Mouse (Mus musculus): ENCODE measurements at regions not wholly inside any gene's neighbourhood (a gene's known extent, or its start where the extent isn't known, plus 50 kb on each side); places are given as distances from the start of the nearest gene placed in this dataset.

DNA sequence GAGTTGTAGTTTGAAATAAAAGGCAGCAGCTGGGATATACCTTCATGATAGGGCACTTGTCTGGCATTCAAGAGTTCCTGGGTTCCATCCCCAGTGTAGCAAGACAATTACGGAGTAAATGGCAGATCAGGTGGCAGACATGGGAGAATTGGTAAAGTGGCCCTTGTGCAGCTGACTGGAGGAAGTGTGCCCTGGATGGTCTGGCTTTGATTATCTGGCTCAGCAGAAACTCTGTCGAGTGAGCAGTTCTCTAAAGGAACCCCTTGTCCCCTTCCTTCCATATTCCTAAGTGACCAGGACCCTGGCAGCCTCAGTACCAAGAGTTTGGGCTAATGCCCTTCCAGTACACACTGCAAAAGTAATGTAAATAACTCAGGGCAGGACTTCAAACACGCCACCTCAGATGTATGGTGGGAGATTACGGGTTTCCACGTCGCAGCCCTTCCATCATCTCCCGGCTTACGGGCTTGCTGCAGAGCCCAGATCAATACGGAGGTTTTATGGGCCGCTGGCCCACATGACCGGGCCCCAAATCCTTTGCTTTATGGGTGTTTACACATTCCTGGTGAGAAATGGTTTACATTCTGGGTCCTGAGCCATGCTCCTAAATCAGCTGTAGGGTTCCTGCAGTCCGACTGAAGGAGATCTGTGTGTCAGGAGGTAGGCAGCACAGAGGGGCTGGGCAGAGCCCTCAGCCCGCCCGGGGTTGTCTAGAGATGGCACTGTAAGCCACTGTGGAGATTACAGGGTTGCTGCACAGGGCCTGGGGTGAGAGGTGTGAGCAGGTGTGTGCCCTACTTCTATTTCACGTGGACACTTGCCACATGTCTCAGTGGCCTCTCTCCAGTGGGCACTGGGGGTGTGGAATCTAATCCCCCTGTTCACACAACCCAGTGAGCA is 50.4 kb upstream of the Hand1 start:
- TF ChIP-seq POLR2A (IDR thresholded peaks at IDR 0.05; ENCODE audit: borderline replicate concordance, low read depth, low read length), result no peak
- TF ChIP-seq CTCF (IDR thresholded peaks at IDR 0.05; ENCODE audit: low read depth, low read length), result no peak

All from bone marrow macrophage, adult 2 months (primary cell).